Mouse (Mus musculus) adrenal gland, postnatal 0 days (tissue): Measurements from ENCODE around the gene Tnfsf12. TPM values are rescaled to one million over a fixed set of nuclear protein-coding genes. Genes with fewer than 3 reads are reported as not detected.

ENCODE experiments used
- microRNA-seq: library from miRNA; unstranded; fragments of <30 nt; microRNA quantifications from one replicate; pipeline ENCODE4, GENCODE M21; 2016; ENCODE audit warnings: borderline replicate concordance; ENCODE audit not compliant: insufficient number of aligned reads
- polyA plus RNA-seq: library from polyadenylated mRNA; unstranded; fragments of >200 nt; fragmentation: Nextera tagmentation; extraction: Ambion mirVana; gene quantifications from 2 replicates; pipeline ENCODE4 v1.2.1, GENCODE M21; 2015

Tnfsf12 gene
- polyA plus RNA-seq, result 17.7 and 26.1 TPM in 2 replicates

DNA sequence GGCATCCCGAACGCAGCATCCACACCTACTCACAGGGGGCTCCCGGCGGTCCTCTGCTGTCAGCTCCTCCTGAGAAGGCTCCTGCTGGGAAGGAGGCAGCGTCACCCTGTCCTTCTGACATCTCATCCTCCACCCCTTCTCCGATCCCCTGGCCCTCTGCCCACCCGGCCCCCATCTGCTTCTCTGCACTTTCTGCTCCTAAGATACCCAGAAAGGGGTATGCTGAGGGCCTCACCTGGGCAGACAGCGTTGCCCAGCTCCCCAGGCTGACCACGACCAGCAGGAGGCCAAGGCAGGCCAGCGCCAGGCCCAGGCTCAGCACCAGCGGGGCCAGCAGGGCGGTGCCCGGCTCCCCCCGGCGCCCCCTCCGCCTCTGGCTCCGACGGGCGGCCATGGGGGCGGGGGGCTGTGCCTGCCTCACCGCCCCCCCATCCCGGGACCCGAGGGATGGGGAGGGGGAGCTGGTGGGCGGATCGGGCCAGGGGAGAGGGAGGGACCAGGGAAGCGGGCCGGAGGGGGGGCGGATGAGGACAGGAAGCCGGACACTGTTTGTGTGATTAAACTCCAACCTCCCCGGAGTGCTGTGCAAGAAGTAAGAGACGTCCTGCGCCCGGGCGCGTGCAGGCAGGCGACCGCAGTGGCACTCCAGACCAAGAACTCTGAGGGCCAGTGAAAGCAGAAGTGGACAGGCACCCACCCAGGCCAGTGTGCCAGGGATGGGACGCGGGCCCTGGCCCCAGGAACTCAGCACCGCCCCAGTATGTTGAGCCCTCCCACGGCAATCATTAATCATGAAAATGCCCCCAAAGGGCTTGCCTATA, at the start of gene Tnfsf12, which contains the start of gene Tnfsfm13:
Gene Tnfsf12 (minus strand): TSS at position 489 of the 821 bp plus-strand sequence.
Gene Tnfsfm13 (minus strand): TSS at position 738 of the 821 bp plus-strand sequence.

DNA sequence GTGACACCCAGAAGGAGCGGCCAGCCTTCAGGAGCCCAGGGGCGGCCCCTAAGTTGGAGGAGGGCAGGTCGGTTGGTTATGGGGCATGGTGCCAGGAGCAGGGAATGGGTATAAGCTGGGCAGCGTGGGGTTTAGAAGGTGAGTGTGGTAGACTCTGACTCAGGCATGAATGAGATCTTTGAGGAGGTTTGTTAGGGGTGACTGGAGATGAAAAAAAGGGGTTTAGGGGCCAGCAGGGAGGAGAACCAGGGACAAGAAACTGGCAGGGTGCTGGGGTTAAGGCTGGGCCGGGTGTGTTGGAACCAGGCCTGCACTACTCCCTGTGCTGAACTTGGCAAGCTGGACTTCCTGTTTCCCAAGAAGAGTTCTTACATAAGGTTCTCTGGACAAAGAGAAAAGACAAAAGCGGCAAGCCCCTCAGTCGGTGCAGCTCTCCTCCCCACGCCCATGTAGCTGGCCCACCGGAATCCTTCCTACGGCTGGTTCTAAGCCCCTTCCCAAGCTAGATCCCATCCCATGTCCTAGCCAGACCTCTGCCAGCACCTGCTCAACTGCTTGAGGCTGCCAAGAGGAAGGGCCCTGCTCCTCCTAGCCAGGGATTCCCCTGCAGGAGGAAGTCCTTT, 10.0 kb downstream of the Tnfsf12 start, which contains the start of gene Tnfsf13:
Gene Tnfsf13 (minus strand): TSS at position 259 of the 623 bp plus-strand sequence.

DNA sequence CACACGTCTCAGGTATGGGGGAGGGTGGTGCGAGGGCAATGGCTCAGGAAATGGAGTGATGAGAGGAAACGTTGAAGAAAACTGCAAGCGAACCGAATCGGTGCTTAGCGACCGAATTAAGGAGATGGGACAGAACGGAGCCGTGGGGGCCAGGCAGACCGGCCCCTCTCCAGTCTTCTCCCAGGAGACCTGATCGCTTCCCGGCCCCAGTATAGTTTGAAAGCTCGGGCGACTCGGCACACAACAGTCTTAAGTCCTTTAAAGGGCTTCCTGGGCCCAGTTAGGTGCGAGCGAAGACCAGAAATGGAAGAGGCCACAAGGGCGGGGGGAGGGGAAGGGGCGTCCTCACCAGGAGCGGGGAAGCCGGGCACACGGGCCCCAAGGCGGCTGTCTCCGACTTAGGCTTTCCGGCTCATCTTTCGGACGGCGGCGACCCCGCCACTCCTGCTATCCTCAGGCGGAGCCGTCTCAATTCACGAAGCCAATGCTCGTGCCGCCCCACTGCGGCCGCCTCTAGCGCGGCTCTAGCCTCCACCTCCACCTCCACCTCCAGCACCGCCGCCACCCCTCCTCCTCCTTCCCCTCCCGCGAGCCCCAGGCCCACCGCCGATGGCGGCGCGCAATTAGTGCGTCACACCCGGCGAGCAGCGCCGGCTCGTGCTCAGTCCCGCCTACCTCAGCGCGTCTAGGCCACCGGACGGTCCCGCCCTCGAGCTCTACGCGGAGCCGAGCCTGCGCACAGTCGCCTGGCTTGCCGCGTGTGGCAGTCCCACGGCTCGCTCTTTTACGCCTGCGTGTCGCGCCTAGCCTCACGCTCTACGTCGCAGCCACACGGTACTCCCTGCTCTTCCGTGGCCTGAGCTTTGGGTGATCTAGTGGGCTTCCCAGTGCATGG, 14.1 kb downstream of the Tnfsf12 start, which contains the start of gene Senp3:
Gene Senp3 (minus strand): TSS at position 771 of the 895 bp plus-strand sequence.

DNA sequence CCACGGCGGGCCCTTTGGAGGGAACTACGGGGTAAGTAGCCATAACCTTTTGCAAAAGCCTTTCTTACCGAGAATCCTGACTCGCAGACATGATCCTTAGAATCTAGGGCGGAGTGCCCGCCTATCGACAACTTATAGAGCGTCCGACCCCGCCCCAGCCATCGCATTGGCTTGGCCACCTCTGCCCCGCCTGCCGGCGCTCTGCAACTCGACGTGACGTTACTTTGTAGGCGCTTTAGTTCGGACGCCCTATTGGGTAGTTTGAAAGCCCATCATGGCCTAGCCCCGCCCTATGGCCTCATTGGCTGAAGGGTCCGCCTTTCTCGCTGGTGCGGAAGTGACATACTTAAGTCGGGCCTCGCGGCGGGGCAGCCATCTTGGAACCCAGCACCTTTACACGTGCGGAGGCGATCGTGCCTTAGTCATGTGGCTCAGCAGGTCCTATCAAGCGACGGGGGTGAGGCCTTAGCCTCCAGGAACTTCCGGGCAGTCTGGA, 23.4 kb downstream of the Tnfsf12 start, which contains the start of gene Eif4a1:
Gene Eif4a1 (minus strand): TSS at position 213 of the 496 bp plus-strand sequence.

DNA sequence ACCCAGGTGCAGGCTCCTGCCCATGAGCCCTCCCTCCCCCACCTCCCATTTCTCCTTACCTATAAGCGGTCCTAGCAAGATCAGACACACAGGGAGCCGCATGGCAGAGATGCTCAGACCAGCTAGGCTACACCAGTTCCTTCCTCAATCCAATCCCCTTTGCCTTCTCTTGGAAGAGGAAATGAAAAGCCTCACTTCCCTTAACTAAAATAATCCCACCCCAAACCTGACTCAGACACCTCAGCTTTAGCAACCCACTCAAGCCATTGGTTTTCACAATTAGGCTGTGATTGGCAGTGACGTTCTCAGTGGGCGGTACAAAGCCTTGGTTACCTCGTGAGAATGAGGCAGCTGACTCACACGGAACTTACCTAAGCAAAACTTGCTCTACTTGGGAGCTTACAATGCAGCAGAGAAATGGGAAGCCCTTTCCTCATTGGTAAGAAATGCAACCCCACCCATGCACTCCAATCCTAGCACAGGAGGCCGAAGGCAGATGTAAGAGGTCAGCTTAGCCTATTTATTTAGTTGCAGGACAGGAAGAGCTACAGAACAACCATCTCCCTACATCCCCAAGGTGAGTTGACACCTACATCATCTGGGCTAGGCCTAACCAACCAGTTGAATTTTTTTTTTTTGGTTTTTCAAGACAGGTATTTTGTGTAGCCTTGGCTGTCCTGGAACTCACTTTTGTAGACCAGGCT, 29.5 kb downstream of the Tnfsf12 start, which contains the start of gene Cd68:
Gene Cd68 (minus strand): TSS at position 193 of the 704 bp plus-strand sequence.

DNA sequence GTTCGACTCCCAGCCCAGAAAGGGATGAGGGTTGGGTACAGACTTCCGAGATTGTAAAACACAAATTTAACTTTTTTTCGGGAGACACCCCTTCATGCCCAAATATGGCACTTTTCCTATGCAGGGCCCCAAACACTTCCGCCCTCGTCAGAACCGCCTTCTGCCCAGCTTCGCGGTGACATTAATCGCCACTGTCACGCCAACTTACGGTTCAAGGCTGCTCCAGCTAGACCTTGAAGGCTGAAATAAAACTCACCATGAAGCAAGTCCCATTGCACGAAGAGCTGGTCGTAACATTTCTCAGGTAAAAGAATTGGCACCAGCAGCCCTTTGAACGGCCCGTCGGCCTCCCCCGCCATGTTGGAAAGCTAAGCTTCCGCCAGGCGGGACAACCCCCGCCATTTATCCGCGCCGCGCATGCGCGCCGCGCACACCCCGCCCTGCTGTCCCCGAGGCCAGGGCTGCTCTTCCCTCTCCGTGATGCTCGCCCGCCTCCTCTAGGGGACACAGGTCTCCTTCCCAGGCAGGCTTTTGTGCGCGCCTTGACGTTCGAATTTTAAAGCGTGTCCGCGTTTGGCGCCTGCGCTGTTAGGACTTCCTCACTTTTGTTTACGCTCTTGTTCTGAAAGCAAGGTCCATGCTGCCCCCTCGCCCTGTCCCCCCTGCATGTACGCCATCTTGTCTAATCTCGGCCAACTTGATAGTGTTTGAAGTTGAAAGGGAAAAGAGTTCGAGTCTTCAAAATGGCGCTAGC, 33.3 kb downstream of the Tnfsf12 start, which contains the start of gene Mpdu1:
Gene Mpdu1 (minus strand): TSS at position 430 of the 754 bp plus-strand sequence.

DNA sequence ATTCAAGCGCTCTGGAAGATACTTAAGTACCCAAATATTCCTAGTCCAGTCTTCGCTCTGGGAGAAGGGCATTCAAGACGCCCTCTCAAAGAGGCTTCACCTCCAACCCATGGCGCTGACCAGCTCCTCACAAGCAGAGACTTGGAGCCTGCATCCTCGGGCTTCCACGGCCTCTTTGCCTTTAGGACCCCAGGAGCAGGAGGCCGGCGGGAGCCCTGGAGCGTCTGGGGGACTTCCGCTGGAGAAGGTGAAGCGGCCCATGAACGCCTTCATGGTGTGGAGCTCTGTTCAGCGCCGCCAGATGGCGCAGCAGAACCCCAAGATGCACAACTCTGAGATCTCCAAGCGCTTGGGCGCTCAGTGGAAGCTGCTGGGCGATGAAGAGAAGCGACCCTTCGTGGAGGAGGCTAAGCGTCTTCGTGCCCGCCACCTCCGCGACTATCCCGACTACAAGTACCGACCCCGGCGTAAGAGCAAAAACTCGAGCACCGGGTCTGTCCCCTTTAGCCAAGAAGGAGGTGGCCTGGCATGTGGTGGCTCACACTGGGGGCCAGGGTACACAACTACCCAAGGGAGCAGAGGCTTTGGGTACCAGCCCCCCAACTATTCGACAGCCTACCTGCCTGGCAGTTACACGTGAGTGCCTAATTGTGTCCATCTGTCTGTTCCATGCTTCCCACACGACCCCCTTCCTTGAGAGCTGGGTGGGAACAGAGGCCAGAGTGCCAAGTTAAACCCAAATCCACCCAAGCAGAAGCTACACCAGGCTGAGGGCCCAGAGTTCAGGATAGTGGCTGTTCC, 40.2 kb downstream of the Tnfsf12 start, which contains the start of gene Sox15:
Gene Sox15 (plus strand): TSS at position 51 of the 801 bp plus-strand sequence.

Small RNAs within 50 kb of the gene (microRNA-seq; reads per million reads assigned to microRNA genes)
- gene Mir1934, result 3.5 reads per million, percentile 1 among the genes with 10 or more reads in this experiment

Other genes with a start within 250 kb of the Tnfsf12 start
- 0.30 and 1.3 TPM in 2 replicates for gene Dnah2, start 146.7 kb downstream of the Tnfsf12 start, polyA plus RNA-seq
- gene Efnb3, start 135.6 kb downstream of the Tnfsf12 start, polyA plus RNA-seq, result 9.0 and 17.2 TPM in 2 replicates
- 10.6 and 11.8 TPM in 2 replicates for gene Wrap53, start 115.6 kb downstream of the Tnfsf12 start, polyA plus RNA-seq
- gene Trp53, start 115.5 kb downstream of the Tnfsf12 start, polyA plus RNA-seq, result 50.4 and 67.8 TPM in 2 replicates
- 25.4 and 32.3 TPM in 2 replicates for gene Atp1b2, start 89.9 kb downstream of the Tnfsf12 start, polyA plus RNA-seq
- 0.14 TPM in 1 of 2 replicates, not detected in the other for gene Shbg, start 77.9 kb downstream of the Tnfsf12 start, polyA plus RNA-seq
- gene Sat2, start 73.8 kb downstream of the Tnfsf12 start, polyA plus RNA-seq, result 41.0 and 44.3 TPM in 2 replicates
- gene Fxr2, start 62.9 kb downstream of the Tnfsf12 start, polyA plus RNA-seq, result 17.0 and 23.2 TPM in 2 replicates
- not detected in 2 replicates for gene Sox15, start 40.5 kb downstream of the Tnfsf12 start, polyA plus RNA-seq
- 75.5 and 97.1 TPM in 2 replicates for gene Mpdu1, start 33.2 kb downstream of the Tnfsf12 start, polyA plus RNA-seq
- gene Cd68, start 29.7 kb downstream of the Tnfsf12 start, polyA plus RNA-seq, result 34.5 TPM in 2 replicates
- 393 and 466 TPM in 2 replicates for gene Eif4a1, start 23.4 kb downstream of the Tnfsf12 start, polyA plus RNA-seq
- 46.6 and 53.5 TPM in 2 replicates for gene Senp3, start 13.8 kb downstream of the Tnfsf12 start, polyA plus RNA-seq
- 0.80 TPM in 2 replicates for gene Tnfsf13, start 10.1 kb downstream of the Tnfsf12 start, polyA plus RNA-seq
- 9.2 and 12.7 TPM in 2 replicates for gene Tnfsfm13, start 249 bp upstream of the Tnfsf12 start, polyA plus RNA-seq
- gene Polr2a, start 62.8 kb upstream of the Tnfsf12 start, polyA plus RNA-seq, result 18.7 and 21.8 TPM in 2 replicates
- 0.22 TPM in 1 of 2 replicates, not detected in the other for gene Slc35g3, start 66.1 kb upstream of the Tnfsf12 start, polyA plus RNA-seq
- gene Zbtb4, start 70.1 kb upstream of the Tnfsf12 start, polyA plus RNA-seq, result 3.7 and 4.4 TPM in 2 replicates
- 1.9 and 2.8 TPM in 2 replicates for gene Chrnb1, start 100.1 kb upstream of the Tnfsf12 start, polyA plus RNA-seq
- 0.91 and 0.92 TPM in 2 replicates for gene Fgf11, start 106.0 kb upstream of the Tnfsf12 start, polyA plus RNA-seq
- 1.4 and 1.8 TPM in 2 replicates for gene Tmem102, start 109.8 kb upstream of the Tnfsf12 start, polyA plus RNA-seq
- not detected in 2 replicates for gene Gm39566, start 119.4 kb upstream of the Tnfsf12 start, polyA plus RNA-seq
- gene Spem2, start 122.6 kb upstream of the Tnfsf12 start, polyA plus RNA-seq, result not detected in 2 replicates
- gene Spem1, start 126.3 kb upstream of the Tnfsf12 start, polyA plus RNA-seq, result not detected in 2 replicates
- gene Nlgn2, start 141.9 kb upstream of the Tnfsf12 start, polyA plus RNA-seq, result 3.1 and 4.3 TPM in 2 replicates
- gene Tmem256, start 142.7 kb upstream of the Tnfsf12 start, polyA plus RNA-seq, result 479 and 845 TPM in 2 replicates
- 74.4 and 74.8 TPM in 2 replicates for gene Plscr3, start 150.5 kb upstream of the Tnfsf12 start, polyA plus RNA-seq
- 0.19 and 0.47 TPM in 2 replicates for gene Tnk1, start 162.9 kb upstream of the Tnfsf12 start, polyA plus RNA-seq
- gene Tmem95, start 182.2 kb upstream of the Tnfsf12 start, polyA plus RNA-seq, result not detected in 2 replicates
- 4.1 and 5.2 TPM in 2 replicates for gene Kctd11, start 185.6 kb upstream of the Tnfsf12 start, polyA plus RNA-seq
- 0.73 and 0.76 TPM in 2 replicates for gene Acap1, start 199.7 kb upstream of the Tnfsf12 start, polyA plus RNA-seq
- 4.3 TPM in 2 replicates for gene 2810408A11Rik, start 205.1 kb upstream of the Tnfsf12 start, polyA plus RNA-seq
- gene Neurl4, start 205.2 kb upstream of the Tnfsf12 start, polyA plus RNA-seq, result 3.7 and 4.1 TPM in 2 replicates
- gene Gps2, start 218.0 kb upstream of the Tnfsf12 start, polyA plus RNA-seq, result 48.8 and 63.0 TPM in 2 replicates
- gene Eif5a, start 226.1 kb upstream of the Tnfsf12 start, polyA plus RNA-seq, result 749 and 924 TPM in 2 replicates
- gene Ybx2, start 239.9 kb upstream of the Tnfsf12 start, polyA plus RNA-seq, result 0.27 and 0.40 TPM in 2 replicates